Mouse (Mus musculus) heart, postnatal 10 days (tissue): ENCODE measurements around the gene Tifab. TPM values are rescaled to one million over a fixed set of nuclear protein-coding genes. Genes with fewer than 3 reads are reported as not detected.
"Not testable (repeated sequence)": the region's sequence is repeated elsewhere in the genome, so short reads cannot be mapped to it uniquely, and the experiment has no call there.

Experiments
- DNase-seq, 2 experiments: peaks; one replicate each; pipeline ENCODE4 v3.0.0; 2021
- intact Hi-C: fragments of 180-260 bp; cut with DNase I; formaldehyde crosslinking; loops from one replicate; pipeline ENCODE4 v1.15.1; 2025
- total RNA-seq, 2 experiments: library from RNA; stranded (reverse); gene quantifications; 2 replicates each; pipeline ENCODE4 v1.2.3; 2021

Gene Tifab
- total RNA-seq: 1 to 10 TPM in 1 of 2 experiments, under 1 TPM in 1; 0.69 to 1.2 TPM

DNA sequence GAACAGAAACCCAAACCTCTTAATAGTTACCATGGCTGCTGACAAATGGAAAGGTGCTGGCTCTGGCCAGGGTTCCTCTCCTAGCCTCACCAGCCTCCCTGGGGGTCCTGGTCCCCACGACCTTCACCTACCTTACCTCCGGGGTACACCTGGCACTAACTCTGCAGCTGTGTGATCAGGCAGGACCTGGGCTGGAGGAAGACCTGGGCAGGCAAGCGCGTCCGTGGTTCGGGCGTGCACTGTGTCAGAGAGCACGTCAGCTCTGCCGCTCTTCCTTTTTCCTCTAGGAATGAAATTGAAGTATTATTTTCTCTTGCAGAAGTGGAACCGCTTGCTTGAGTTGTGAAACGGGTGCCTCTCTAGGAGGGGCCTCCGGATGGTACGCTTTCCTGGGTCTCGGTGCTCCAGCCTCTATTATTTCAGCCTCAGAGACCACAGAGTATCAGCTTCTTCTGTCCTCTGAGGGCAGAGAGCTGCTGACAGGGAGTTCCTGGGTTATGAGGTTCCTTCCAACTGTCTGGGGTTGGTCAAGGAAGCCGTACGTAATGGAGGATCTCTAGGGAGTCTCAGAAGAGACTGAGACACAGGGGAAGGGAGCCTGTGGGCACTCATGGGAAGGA, at the start of gene Tifab:
Gene Tifab (minus strand): TSS at position 470 of the 620 bp plus-strand sequence.
- no peak for DNase-seq
- intact Hi-C loops: no loop called here

DNA sequence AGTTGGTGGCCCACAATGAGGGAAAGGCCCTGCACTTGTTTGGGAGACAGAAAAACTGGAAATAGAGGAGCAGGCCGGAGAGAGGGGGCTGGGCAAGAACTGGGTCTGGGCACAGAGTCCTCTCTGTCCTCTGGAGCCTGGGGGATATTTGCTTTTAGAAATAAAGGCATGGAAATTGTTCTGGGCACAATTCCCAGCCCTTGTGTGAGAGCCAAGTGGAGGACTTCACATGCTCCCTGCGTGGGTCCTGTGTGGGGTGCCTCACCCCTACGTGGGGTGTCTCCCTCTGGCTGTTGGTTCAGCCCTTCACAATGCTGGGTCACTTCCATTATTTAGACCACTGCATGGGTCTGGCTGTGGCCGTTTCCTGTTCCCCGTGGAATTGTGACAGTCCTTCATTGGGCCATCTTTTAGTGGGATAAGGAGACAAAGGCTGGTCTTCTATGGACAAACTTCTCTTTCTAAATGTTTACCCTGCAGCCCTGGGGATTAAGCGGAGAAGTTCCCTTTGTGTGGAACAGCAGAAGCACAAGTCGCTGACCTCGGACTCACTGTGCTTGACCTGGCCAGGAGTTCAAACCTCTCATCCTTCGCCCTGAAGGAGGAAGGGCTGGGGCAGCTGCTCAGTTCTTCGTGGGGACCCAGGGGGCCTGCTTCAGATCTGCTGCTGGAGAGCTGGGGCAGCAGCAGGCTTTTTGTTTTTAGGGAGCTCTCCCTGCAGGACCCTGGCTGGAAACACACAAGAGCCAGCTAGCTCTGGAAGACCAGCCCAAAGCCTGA, 47.7 kb upstream of the Tifab start:
- intact Hi-C loops: no loop called here
- DNase-seq: no peak

DNA sequence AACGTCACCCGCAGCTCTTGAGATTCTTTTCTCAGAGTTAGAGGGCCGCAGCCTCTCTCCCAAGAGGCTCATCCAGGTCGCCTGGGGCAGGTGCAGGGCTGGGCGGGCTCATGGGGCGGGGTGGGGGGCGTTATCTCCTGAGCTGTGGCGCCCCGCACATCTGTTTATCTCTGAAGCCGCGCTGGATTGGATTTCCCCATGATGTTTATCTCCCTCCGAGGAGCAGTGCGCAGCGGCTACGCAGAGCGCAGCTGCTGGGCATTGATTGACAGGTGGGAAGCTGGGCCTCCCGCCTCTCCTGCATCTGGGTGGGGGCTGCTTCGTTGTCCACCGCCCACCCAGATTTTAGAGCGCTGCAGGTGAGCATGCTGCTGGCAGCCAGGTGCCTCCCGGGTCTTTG, 44.9 kb upstream of the Tifab start:
- intact Hi-C loops: no loop called here
- no peak for DNase-seq

DNA sequence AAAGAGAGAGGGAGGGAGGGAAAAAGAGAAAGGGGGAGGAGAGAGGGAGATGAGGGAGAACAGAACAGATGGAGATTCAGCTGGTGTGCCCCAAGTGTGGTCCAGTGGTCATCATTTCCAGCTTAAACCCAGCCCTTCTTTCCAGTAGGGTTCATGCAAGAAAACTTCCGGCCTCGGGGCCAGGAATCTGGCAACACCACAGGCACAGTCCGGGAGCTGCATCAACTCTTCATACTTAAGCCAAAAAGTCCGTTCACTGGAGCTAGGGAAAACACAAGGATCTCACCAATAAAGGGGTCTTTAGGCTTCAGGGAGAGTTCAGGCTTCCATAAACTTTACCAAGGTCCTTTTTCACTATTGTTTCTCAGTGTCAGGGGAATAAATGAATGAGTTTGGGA, 44.2 kb upstream of the Tifab start:
- DNase-seq: peak; percentile 4 to 12
- intact Hi-C loops: no loop called here

DNA sequence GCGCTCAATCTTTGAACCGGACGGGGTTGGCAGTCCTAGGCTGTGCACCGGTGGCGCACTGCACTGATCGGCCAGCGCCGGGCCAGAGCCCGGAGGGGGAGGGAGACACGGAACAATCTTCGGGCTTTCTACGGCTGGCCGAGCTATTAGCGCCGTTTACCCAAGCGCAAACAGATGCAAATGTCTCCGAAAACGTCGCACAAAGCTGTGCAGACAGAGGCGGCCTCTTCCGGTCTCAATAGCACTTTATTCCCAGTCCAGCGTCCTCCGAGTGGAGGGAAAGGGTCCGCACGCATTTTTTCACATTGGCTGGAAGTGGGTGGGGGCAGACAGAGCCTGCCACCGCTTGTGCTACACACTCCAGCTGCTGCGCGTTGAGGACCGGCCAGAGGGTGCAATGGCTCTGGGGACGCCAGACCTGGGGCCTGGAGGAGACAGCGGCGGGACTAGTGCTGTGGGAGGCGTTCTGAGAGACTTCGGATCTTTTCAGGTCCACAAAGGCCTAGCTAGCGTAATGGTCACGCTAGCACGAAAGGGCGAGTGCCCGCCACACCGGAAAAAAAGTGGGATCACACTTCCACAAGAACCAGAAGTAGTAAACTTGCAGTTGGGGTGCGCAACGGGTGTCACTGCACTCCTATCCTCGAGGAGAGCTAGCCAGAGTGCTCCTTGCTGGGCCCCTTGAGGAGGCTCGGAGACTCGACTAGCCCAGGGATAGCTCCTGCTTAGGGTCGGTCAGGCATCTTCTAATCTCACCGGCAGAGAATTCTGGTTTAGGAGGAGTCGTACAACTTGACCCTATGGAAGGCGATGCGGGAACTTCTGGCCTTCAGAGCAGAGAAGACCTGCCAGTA, 43.5 kb upstream of the Tifab start:
- peak; percentile 9 to 23 for DNase-seq
- intact Hi-C loops: no loop called here

DNA sequence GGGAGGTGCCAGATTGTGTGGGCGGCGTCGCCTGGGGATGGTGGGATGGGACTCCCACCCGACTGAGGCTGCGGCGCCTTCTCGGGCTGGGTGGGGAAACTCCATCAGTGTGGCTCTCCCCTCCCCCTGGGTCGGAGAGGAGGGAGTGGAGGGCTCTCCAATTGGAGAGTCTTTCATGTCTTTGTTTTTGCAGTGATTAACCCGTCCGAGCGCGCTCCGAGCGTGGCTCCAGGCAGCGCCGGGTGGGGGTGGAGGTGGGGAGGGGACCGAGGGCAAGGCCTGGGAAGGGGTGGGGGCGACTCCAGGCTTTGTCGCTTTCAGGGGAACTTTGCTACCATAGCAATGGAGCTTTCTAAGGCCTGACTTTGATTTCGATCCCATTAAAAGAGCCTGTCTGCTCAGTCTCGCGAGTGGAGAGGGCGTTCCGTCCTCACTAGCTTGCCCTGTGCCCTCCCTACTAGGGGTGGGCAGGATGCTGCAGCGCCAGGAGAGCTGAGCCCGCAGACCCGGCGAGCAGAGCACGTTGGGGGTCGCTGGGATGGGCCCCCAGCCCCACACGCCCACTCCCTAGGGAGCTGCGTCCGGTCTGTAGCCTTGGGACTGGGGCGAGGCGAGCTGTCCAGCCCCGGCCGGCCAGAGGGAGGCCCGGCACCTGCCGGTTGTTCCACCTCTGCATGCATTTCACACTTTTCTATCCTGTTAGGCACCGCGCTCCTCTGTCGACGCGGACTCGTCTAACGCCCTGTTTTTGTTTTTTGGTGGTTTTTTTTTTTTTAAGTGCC, 42.6 kb upstream of the Tifab start:
- peak in 1 of 2 experiments; percentile 10 for DNase-seq
- intact Hi-C loops: no loop called here

DNA sequence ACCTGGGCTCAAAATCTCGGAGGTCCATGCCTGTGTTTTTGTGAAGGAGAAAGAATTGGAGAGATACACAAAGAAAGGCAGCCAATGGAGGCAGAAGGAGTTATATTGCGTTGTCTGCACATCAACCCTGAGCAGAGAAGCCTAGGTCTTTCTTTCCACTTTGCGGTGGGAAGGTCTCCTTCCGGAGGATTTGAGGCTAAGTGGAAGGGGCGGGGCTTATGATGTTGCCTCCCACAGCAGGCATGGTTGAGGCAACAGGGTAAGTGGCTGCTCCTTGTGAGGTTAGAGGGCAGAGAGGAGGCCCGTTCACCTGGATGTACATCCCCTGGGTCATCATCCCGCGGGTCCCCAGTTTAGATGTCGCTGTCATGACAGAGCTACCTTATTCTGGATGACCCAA, 40.6 kb upstream of the Tifab start:
- intact Hi-C loops: no loop called here
- DNase-seq: no peak

DNA sequence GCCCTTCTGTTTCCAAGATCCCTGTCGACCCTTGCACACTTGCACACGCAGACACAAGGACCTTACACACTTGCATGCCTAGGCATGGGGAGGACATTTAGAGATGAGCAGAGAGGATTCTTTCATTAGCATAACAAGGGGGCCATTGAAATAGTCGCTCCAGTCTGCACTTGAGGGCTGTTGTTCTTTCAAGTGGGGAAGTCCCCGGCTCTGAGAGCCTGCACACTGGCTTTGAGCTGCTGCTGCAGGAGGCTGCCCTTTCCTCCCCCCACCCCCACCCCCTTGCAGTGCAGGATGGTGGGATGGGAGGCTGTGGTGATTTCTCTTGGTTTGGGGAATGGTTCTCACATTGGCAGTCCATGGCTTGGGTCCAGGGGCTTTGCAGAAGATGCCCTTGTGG, 37.4 kb upstream of the Tifab start:
- intact Hi-C loops: no loop called here
- DNase-seq: no peak

DNA sequence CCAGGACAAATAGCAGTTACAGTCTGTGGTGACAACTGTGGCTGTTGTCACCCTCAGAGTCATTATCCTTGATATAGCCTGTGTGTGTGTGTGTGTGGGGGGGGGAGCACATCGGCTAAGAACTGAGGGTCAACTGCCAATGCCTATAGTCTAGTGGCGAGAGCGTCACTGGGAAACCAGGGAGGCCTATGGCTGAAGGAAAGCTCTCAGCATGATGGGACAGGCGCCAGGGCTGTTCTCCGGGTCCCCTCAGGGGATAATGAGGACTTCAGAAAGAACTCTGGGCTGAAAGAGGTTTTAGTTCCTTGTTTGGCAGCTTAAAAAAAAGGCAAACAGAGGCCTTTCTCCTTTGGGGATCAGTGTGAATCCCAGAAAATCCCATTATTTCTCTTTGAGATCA, 35.9 kb upstream of the Tifab start:
- intact Hi-C loops: no loop called here
- DNase-seq: no peak

DNA sequence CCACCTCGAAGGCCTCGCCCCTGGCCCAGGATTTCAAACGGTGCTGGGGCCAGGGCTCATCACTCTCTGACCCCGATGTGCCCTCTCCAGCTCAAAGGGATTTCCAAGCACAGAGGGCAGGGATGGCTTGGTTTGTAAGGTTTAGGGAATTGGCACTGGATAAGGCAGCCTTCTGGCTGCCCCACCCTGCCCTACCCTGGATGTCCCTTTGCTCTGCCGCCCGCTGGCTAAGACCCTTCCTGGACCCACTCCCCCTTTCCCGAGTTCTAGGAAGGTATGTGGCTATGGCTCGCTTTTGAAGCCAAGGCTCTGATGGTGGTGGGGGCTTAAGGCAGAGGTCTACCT, 30.4 kb upstream of the Tifab start:
- intact Hi-C loops: no loop called here
- DNase-seq: no peak

DNA sequence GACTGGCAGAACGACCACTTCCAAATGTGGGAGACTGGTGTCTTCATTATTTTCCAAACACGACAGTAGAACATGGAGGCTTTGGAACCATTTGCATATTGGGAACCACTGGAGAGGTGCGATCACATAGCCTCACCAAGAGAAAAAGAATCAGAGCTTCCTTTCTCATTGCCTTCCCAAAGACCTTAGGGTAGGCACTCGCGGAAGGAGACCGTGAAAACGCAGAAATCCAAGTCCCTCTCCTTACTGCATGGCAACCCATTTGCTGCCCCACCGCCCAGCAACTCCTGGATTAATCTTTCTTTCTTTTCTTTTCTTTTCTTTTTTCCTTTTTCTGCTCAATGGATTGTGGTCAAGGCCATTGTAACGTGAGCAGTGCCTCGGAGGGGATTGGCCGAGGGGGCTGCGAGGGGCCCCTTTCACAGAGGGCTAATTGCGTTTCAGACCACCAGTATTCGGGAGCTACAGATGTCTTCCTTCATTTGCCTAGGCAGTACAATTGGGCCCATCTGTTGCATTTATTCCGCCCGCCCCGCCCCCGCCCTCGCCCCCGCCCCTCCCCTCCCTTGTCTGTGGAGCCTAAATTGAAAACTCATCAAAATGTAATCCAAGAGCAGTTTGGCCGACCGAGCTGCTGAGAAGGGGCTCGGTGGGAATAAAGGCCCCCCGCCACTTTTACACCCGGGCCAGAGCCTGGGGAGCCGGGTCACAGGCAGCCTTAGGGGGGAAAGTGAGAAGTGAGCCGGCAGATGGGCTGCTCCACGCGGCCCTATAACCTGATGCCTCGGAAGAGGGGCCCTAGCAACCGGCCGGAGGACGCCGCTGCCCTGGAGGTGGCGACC, 29.8 kb upstream of the Tifab start:
- intact Hi-C loops: no loop called here
- DNase-seq: no peak

DNA sequence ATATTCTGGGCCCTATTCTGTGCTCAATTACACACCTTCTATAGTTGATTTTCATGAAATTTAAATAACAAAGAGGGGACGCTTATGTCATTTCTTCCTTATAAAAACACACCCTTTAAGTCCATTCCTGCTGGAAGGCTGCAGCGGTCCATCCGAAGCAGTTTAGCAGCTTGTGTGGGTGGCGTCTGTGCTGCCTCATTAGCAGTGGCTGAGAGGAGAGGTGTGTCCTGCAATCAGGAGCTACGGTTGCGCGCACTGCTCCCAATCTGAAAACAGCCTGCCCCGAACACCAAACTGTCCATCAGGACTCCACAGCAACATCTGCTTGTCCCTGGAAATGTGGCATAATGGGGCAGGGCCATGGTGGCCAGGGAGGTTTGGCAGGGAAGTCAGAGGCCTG, 20.8 kb upstream of the Tifab start:
- DNase-seq: no peak
- intact Hi-C loops: no loop called here

DNA sequence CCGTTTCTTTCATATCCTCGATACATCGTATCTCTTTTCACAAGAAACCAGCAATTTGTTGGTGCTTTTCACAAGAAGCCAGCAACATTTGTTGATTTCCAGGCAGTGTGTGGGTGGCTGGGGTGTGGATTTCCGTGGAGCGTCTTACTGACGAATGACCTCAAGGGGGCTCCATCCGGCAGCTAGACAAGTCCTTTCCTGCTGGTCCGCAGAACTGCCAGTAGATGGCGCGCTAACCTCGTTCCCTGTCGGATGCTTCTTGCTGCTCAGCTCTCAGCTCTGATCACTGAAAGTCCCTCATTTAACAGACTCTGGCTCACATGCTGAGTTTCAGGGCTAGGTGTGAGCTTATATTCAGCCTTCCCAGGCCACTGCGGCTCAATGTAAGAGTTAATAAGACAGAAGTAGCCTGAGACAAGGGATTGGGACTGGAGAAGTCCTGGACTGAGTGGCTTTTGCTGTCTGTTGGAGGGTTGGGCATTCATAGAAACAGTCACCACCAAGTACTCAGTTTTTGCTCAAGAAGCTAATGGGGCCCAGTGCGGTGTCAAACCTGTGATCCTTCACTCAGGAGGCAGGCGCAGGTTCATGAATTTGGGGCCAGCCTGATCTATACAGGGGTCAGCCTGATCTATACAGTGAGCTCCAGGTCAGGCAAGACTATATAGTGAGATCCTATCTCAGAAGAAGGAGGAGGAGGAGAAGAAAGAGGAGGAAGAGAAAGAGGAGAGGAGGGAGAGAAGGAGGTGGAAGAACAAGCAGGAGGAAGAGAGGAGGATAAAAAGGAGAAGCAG, 19.0 kb upstream of the Tifab start:
- intact Hi-C loops: loop anchor here (1.0 kb wide), 2 partner anchors 69 to 232 kb away; no protein-coding TSS in a partner anchor
- peak; percentile 89 to 94 for DNase-seq

DNA sequence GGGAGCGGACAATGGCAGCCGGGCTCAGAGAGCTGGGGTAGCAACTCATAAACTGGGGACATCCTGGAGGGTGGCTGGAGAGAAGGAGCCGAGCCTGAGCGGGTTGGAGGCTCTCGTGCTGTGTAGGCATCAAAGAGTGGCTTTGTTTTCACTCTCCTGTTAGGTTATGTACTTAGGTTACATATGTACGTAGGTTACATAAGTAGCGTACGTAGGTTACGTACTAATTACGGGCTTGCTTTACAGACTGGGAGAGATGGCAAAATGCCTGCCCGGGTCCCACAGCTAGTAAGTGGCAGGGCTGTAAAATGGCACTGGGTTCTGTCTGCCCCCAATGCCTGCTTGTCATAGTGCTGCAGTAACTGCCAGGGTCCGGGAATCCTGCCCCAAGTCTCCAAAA, 18.3 kb upstream of the Tifab start:
- no peak for DNase-seq
- intact Hi-C loops: loop anchor here (1.0 kb wide), 2 partner anchors 69 to 232 kb away; no protein-coding TSS in a partner anchor

DNA sequence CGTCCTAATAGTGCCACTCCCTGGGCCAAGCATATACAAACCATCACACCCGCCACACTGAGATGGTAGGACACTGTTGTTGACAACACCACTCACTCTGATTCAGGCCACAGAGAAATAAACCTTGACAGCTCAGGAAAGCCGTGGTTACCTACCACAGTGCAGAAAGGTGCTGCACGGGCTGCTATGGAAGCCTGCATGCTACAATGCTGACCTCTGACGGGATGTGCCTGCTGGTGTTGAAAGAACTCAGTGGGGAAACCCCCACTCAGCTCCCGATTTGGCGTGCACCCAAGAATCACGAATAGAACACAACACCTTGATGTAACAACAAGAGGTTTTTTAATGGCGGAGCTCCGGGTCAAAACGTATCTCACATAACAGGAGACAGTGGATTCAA, 17.1 kb upstream of the Tifab start:
- not testable (repeated sequence) for DNase-seq

DNA sequence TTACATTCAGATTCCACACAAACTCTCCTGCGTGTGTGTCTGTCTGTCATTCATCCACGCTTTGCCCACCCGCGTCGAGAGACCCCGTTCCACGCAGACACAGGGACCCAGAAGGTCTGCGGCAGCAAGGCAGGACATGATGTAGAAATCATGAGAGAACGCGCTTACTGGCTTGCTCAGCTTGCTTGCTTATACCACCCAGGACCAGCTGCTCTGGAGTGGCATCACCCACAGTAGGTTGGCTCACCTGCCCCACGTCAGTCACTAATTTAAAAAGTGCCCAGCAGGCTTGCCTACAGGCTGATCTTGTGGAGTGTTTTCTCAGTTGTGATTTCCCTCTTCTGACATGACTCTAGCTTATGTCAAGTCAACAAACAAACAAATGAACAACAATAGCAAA, 15.5 kb upstream of the Tifab start:
- intact Hi-C loops, DNase-seq: not testable (repeated sequence)

More for the DNA sequence above, 17.1 kb upstream of the Tifab start:
- intact Hi-C loops: not testable (repeated sequence)

DNA sequence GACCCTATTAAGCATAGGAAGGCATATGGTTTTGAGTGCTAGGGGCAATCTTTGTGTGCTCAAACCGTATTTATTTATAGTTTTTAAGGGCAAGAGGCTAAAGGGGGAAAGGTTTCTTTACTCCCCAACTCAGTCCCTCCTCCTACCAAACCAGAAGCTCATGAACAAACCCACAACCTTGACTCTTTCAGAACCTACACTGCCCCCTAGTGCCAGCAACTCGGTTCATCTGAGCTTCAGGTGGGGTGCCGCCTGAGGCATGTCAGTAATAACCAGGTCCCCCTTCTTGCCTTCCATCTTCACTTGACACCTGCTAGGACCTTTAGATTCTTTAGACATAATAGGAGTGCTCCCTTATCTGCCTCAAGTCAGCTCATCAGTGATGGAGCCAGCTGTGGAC, 12.5 kb upstream of the Tifab start:
- intact Hi-C loops: no loop called here
- DNase-seq: peak; percentile 55 to 72

DNA sequence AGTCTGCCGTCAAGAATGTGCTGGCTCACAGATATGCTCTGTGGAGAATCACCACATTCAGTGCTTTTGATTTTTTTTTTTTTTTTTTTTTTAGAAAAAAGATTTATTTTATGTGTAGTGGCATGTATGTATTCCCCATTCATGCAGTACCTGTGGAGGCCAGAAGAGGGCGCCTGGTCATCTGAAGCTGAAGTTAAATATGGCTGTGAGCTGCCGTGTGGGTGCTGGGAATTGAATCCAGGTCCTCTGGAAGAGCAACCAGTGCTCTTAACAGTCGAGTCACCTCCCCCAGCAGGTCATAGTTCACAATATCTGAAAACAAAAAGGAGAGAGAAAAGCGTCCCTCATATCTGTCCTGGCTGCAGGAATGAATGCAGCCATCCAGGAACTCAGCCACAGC, 11.0 kb upstream of the Tifab start:
- DNase-seq: no peak
- intact Hi-C loops: no loop called here

DNA sequence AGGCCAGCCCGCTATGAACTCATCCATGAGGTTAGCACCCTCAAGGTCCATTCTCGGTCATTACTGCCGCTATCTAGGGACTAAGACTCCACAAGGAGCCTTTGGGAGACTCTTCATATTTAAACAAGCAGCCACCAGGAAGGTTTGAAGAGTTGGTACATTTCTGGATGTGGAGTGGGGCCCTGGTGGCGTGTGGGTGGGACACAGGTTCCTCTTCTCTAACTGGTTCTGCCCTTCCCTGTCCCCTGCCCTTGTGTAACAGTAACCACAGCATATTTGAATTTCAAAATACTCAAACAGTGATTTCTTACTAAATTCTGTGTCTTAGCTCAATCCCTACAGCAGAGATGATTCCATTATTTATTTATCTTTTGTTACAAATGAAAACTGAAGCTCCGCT, 5.0 kb upstream of the Tifab start:
- DNase-seq: no peak
- intact Hi-C loops: no loop called here
